Mouse (Mus musculus): ENCODE results near the gene Pitx2.

Pitx2 gene

DNA sequence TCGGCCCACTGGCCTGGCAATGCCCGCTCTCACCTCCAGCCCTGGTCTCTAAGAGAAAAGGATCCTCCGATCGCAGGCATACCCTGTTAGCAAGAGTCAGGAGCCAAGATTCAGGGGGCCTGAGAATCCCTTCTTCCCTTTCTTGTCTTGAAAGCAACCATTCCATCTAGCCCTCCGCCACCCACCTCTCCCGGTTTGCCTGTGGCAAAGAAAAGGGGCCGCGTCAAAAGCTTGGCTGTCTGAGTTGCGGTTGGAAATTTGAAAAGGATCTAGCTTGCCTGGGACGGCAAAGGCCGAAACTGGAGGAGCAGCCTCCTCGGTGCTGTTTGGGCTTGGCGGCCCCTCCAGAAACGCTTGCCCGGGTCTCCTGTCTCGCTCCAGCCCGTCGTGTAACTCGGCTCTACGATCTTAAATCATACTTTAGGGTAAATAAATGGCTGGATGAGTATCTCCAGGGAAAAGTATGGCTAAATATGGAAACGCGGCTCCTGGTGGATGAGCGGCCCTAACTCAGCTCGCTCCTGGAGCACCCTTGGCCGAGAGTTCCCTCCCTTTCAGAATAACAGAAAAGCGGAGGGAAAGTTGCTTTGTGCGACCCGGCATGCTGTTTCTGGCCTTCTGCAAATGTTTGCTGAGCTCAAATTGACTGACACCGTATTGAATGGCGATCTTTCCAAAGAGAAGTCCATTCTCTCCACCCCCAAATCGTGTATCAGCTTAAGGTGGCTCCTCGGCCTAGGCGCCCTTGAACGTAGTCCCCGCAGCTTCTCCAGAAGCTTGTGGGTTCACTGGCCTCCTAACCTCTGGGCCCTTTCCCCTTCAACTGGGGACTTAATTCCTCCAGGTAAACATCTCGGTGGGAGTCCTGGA is 3.4 kb downstream of the Pitx2 start:
- peak; percentile 27 for DNase-seq (ENCODE audit: low spot score)

DNA sequence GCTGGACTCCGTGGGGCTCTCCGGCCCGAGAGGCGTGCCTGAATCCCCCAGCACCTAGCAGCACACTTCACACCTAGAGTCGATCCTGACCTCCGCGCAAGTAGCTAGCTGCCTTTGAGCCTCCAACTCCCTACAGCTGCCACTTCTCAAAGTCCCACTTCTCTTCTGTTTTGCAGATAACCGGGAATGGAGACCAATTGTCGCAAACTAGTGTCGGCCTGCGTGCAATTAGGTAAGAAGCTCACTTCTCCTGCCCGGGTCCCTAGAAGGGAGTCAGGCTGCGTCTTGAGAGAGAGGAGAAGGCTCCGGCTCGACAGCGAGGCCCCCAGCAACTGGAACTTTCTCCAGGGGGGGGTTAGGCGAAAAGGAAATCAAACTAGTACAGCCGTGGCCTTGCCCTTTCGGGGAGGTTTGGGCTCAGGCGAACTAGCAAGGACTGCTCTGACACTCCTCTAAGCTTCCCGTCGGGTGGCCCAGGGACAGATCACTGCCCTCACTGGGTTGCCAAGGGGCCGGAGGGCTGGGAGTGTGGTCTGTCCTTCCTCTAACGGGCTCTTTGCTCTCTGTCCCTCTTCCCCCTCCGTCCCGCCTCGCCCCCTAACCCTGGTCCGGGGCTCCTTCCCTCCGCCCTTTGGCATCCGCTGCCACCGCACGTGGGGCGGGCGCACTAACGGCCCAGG is 4.2 kb downstream of the Pitx2 start:
- DNase-seq (ENCODE audit: low spot score): peak; percentile 52

DNA sequence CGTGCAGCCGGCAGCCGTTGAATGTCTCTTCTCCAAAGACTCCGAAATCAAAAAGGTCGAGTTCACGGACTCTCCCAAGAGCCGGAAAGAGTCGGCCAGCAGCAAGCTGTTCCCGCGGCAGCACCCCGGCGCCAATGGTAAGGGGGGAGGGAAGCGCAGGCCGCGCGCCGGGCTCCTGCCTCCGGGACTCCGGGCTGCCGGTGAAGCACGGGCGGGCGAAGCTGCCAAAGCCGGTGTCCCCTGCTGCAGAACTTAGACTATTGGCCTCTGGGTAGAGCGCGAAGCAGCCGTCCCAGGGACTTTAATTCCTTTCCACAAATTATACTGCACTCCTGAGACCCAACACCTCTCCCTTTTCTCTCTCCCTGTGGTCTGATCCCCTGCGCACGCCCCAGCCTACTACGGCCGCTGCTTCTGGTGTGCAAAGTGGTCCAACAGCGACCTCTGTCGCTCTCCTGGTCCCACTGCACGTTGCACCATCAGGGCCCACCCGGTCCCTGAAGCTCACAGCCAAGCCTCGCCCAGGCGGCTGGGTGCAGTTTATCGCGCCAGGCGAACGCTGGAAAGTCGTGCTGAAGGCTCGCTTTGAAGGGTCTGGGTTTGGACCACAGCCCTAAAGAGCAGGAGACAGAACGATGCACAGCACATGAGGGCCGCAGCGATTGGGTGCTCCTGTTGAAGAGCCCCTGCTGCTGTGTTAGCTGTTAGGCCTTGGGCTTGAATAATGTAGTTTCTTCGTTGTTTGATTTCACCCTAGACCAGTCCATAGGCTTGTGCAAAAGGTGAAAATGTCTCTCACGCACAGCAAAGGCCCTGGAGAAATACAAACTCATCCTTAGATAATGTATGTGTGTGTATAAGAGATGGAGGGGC is 5.0 kb downstream of the Pitx2 start:
- peak; percentile 87 for DNase-seq (ENCODE audit: low spot score)

DNA sequence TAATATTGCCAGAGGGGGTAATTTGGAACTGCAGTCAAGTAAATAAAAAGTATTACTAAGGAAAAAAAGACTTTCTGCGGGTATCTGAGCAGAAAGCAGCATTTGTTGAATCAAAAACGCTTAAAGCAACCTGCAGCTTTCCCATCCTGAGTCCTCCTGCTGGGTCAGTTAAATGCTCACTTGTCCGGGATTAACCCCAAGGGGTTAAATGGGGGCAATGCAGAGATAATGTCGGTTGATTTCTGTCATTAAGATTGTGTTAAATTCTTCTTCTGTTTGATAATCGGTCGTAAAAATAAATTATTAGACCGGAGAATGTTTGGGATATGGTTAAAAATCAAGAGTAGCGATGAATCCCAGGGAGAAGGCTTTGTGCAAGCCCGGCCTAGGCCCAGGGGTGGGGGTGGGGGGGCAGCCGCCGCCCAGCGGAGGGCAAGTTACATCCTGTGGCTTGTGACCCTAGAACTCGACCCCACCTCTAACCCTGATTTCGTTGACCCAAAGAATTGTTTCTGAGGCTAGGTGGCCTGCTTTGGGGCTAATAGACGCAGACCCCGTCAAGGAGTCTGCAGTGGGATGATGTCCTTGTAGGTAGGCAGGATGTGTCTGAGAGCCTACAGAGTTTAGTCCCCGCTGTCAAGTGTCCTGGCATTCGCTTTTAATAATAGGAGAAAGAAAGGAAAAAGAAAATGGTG is 6.0 kb downstream of the Pitx2 start:
- DNase-seq (ENCODE audit: low spot score): peak; percentile 17

DNA sequence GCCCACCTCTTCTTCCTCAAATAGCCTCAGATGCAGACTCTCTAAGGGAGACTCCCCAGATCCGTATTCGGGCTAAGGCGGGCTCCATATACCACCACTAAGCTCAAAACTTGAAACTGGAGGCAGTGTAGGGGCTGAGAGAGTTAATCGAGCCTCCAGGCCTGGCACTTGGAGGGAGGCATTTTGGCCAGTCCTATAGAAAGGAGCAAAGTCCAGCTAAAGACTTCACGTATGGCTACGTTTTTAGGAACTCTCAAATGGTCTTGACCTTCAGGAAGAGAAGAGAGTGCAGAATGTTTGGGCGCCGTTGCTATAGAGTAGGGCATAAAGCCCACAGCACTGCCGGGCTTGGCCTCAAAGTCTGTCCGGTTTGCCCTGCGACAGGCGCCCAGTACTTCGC is 7.1 kb downstream of the Pitx2 start:
- peak; percentile 14 for DNase-seq (ENCODE audit: low spot score)

GRCm38 (mm10) chr3:129207231-129208030 is 7.8 kb downstream of the Pitx2 start:
- peak; percentile 9 for DNase-seq (ENCODE audit: low spot score)

- DNase-seq (ENCODE audit: low spot score): no peak
Measured at GRCm38 (mm10) chr3:129208031-129208380, 8.3 kb downstream of the Pitx2 start.

- DNase-seq (ENCODE audit: low spot score): no peak
Measured at GRCm38 (mm10) chr3:129208421-129208820, 8.7 kb downstream of the Pitx2 start.

- DNase-seq (ENCODE audit: low spot score): peak; percentile 10
Measured at GRCm38 (mm10) chr3:129209266-129209665, 9.6 kb downstream of the Pitx2 start.

- DNase-seq (ENCODE audit: low spot score): no peak
Measured at GRCm38 (mm10) chr3:129209771-129210170, 10.1 kb downstream of the Pitx2 start.

DNA sequence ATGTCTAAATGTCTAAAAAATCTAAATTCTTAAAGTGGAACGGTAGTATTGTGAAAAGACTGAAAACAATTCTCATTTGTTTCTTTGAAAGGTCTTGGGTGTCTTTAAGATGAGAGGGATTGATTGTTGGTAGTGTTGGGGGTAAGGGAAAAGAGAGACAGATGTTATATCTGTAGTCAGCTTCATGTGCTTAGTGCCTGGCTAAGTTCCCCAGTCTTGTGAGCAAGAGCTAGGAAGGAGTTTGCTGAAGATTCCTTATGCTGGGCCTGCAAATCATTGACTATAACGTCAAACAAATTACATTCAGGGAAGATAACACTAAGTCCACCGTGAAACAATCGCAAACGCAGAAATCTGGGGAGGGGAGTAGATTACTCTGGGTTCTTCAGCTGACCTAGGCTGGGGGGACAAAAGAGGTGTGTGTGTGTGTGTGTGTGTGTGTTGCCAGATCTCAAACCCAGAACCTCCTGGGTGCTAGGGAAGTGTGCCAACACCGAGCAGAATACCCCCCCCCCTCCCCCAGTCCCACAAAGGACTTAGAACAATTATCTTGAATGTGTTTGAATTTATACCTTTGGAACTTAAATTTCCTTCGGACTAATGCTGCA is 12.5 kb downstream of the Pitx2 start:
- DNase-seq (ENCODE audit: low spot score): peak; percentile 69

DNA sequence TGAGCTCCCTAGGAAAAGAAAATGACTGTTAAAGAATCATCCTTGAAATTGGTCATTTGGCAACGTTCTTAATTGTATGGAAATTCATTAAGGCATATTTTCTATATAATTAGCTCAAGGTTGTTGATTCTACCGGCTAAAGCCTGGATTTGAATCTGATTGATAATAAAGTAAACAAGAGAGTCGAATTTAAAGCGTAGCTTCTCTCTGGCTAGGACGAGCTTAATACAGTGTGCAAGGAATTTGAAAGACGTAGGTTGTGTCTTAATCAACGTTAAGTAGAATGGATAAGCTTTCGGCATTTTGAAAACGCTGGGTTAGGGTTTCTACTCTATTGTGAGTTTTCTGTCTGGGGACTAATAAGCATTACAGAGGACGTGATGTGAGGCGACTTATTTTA is 13.1 kb downstream of the Pitx2 start:
- DNase-seq (ENCODE audit: low spot score): peak; percentile 18

DNA sequence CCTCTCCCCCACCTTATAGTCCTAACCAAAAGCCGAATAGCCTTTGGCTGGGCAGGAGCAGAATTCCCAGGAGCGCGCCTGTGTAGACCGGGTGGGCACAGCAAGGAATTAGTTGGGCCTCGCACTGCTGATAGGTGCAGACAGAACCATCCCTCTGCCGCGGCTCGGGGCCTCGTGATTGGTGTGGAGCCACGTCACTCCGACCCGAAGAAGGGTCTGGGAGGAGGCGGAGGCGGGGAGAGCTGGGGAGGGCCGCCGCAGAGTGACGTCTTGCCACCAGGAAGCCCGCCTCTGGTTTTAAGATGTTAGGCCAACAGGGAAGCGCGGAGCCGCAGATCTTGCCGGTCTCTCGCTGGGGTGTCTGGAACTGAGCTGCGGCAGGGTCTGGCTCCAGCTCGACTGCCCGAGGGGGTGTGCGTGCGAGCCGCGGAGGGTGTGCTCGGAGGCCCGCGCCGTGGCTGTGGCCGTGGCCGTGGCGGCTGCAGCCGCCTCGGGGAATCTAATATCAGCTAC is 14.0 kb downstream of the Pitx2 start:
- peak; percentile 99 for DNase-seq (ENCODE audit: low spot score)

GRCm38 (mm10) chr3:129214146-129214665 is 14.5 kb downstream of the Pitx2 start:
- DNase-seq (ENCODE audit: low spot score): no peak

- peak; percentile 69 for DNase-seq (ENCODE audit: low spot score)
Measured at GRCm38 (mm10) chr3:129214666-129215161, 15.0 kb downstream of the Pitx2 start.

- peak; percentile 68 for DNase-seq (ENCODE audit: low spot score)
Measured at GRCm38 (mm10) chr3:129215241-129215750, 15.6 kb downstream of the Pitx2 start.

GRCm38 (mm10) chr3:129215751-129216331 is 16.2 kb downstream of the Pitx2 start:
- peak; percentile 71 for DNase-seq (ENCODE audit: low spot score)

GRCm38 (mm10) chr3:129216491-129216890 is 16.8 kb downstream of the Pitx2 start:
- no peak for DNase-seq (ENCODE audit: low spot score)

GRCm38 (mm10) chr3:129216911-129217561 is 17.4 kb downstream of the Pitx2 start:
- peak; percentile 78 for DNase-seq (ENCODE audit: low spot score)
